Mouse (Mus musculus) cerebellum, postnatal 25 days (tissue): ENCODE data around the gene Asrgl1.
"Not testable (repeated sequence)": the region's sequence is repeated elsewhere in the genome, so short reads cannot be mapped to it uniquely, and the experiment has no call there.

Experiments used
- DNase-seq, 2 experiments: peaks; one replicate each; pipeline ENCODE4 v3.0.0; 2021; ENCODE audit warnings: mixed read lengths in 2 of 2

Gene Asrgl1

GRCm38 (mm10) chr19:9103986-9104385 is 31.4 kb downstream of the Asrgl1 start:
- no peak for DNase-seq

- no peak for DNase-seq
Observed at GRCm38 (mm10) chr19:9101062-9101457, 34.4 kb downstream of the Asrgl1 start.

DNA sequence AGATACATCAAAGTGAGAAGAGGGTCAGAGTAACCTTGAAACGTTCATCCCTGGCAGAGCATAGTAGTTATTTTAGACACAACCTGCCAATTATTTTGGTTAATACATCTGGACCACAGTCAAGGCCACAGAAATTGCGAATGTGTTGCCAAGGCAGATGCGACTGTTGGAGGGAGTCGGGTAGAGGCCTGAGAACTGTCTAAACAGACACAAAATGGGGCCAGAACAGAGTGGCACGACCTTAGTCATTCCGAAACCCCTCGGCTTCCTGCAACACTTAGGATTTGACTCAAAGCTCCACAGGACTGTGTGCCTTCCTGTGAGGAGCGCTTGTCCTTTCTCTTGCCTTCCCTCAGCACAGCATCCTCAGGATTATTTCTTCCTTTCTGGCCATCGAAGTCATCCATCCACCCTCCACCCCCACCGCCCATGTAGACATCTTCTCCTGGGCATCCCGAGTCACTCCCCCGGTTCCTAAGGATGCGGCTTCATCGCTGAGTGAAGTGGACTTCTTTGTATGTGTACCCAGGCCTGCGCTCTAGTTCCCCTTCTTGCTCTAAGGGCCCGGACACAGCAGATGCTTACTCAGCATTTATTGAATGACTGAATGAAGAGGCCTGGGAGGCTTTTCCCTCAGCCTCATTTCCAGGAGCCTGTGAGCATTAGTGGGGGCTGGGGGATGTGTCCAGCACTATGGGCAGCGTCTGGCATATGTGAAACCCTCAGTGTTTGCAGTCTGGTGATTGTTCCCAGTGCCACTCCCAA is 35.0 kb downstream of the Asrgl1 start:
- no peak for DNase-seq

DNA sequence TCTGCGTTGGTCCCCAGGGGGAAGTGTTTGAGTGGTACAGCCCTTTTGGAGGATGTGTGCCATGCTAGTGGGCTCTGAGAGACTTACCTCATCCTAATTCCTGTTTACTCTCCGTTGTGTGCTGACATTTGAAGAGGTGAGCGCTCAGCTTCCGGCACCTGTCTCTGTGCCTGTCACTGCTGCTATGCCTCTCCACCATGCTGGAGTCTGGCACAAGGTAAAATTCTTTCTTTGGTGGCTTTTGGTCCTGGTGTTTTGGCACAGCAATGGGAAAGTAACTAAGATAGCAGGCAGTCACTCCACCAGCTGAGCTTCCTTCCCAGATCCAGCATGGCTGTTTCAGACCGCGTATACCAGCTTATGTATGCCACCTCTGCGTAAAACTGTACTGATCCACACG is 35.7 kb downstream of the Asrgl1 start:
- DNase-seq, result no peak

DNA sequence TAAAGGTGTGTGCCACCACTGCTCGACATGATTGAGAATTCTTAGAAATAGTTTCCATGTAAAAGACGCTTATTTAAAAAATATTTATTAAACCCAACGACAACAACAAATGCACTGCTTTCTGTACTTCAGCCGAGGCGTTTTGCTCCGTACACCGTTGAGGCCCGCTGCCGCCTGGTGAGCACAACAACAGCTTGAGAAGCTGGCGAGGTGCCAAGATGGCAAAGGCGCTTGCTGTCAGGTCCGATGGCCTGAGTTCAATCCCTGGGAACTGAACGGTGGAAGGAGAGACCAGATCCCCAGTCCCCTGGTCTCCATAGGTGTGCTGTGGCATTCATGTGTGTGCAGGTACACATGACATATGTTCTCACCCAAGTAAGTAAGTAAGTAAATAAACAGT is 38.0 kb downstream of the Asrgl1 start:
- DNase-seq, result peak; percentile 44 to 65

- no peak for DNase-seq
Observed at GRCm38 (mm10) chr19:9095111-9095510, 40.3 kb downstream of the Asrgl1 start.

DNA sequence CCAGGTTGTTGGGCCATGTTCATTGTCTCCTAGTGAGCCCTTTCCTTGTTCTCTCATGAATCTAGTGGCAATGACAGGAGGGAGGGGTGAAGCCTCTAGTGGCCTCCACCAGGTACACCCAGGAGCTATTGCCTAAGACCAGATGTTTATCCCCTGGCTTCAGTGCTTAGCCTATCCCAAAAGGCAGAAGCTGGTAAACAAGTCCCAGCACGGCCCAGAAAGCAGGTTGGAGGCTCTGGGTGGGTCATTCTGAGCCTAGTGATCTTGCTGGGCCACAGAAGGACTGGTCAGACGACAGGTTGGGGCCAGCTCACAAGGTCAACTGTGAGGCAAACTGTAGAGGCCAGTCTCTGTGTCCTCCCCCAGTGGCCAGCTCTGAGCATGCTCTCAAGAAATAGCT is 44.7 kb downstream of the Asrgl1 start:
- no peak for DNase-seq

GRCm38 (mm10) chr19:9090191-9090590 is 45.2 kb downstream of the Asrgl1 start:
- no peak for DNase-seq

GRCm38 (mm10) chr19:9087821-9088220 is 47.6 kb downstream of the Asrgl1 start, which contains the start of gene Scgb1a1:
Scgb1a1 (minus strand) TSS chr19:9087958.
- DNase-seq, result no peak

GRCm38 (mm10) chr19:9083892-9084291 is 51.5 kb downstream of the Asrgl1 start:
- not testable (repeated sequence) for DNase-seq

DNA sequence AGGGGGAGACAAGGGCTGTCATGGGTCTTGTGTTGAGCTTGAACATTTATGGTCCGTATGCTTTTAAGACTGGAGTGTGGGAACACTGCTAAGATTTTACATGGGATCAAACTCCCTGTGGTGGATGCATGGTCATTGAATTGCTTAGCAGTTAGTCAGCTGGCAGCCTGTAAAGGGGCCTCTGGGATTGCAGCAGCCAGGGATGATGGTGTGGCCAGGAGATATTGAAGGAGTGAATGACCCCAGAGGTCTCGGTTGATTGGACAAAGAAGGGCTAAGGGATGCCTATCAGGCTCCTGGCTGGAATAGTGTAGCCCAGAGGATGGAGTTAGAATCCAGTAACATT is 52.5 kb downstream of the Asrgl1 start:
- DNase-seq, result no peak

DNA sequence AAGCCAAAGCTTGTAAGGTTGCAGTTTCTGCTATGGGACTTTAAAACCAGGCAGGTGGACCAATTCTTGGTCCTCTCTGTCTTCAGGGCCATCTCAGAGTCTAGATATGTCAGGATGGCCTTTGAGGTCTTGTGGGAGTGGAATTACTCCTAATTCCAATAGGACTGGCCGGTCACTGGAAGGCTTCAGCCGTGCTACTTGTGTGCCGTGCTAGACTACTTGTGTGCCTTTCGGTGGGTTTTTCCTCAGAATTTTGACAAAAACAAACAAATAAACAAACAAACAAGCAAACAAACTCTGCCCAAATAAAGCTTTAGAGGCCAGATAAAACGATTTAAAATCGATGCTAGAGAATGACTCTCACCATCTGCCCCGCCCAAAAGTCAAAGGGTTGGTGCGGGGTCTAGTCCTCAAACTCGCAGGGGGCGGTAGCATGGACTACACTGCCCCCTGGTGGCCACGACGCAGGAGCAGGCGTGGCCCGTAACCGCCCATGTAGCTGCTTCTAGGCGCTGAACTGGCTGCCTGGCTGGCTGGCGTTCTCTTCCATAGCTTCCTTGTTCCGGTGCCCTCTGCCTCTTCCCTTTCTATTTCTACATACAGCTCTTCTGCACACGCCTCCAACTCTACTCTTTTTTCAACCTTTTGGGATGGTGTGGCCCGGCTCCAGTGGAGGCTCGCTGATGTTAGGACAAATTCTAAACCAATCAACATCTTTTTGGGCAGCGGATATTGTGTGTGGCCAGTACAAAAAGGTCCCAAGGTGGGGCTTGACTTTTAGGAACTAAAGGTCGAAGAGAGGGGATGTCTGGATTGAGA is 53.0 kb downstream of the Asrgl1 start:
- peak; percentile 83 to 89 for DNase-seq

GRCm38 (mm10) chr19:9081311-9082190 is 53.9 kb downstream of the Asrgl1 start:
- DNase-seq, result no peak

DNA sequence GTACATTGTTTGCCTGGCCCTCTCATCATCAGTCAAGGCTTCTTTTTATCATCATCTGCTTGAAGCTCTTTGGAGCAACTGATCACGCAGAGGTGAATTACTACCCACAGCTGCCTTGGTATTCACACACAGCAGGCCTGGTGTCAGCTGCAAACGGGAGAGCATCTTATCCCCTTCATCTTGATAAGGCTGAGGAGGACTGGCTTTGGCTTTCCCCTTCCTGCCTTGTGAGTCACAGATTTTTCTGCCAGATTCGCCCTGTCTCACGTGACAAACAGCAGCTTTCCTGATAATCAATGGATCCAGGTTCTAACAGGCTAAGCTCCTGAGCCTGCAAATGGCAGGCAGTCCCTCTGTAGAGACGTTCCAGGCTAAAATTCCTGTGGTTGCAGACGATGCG is 55.5 kb downstream of the Asrgl1 start:
- no peak for DNase-seq

- no peak for DNase-seq
Observed at GRCm38 (mm10) chr19:9076982-9077660, 58.3 kb downstream of the Asrgl1 start.

- DNase-seq, result no peak
Observed at GRCm38 (mm10) chr19:9076035-9076434, 59.4 kb downstream of the Asrgl1 start.

DNA sequence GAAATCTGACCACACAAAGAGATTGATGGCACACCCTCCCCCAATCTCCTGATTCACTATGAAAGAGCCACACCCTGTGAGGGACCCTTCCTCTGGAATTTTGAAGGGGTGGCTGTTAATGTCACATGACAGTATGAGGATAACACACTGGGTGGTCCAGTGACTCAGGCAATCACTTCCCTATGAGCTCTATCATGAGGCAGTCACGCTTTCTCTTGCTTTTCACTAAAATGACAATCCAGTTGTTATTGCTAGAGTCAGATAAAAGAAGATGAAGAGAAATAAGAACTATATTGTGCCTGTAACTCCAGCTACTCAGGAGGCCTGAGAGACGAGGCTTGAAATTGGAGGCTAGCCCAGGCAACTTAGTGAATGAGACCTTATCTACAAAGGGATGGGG is 59.9 kb downstream of the Asrgl1 start:
- no peak for DNase-seq

DNA sequence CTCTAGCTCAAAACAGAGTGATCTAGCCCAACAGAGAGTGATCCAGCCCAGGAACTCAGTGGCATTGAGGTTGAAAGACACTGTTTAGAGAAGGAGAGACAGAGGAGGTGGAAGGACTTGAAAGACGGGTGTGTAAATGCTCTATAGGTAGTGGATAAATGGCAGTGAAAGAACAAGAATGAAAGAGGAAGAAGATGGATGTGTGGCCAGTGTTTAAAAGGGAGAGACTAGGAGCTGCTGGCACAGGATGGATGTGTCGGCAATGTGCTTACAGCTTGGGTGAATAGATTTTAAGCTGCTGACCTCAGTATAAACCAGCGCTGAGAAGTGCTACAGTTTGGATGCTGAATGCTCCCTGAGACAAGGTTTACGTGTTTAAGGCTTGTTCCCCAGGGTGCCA is 61.0 kb downstream of the Asrgl1 start:
- no peak for DNase-seq

- no peak for DNase-seq
Observed at GRCm38 (mm10) chr19:9073776-9074411, 61.5 kb downstream of the Asrgl1 start.

DNA sequence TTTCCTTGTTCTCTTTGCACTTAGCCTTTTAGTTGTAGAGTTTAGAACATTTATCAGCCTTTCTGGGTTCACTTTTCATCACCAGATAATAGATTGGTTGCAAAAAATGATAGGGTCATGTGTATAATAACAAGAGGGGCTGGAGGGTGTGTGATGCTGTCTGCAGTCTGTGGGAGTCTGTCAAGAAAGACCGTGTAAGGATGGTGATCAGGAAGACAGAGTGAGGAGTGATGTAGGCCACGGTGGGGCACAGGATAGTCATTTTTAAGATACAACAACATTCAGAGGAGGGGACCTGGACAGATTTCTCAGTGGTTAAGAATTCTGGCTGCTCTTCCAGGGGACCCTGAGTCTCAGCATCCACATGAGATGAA is 63.3 kb downstream of the Asrgl1 start:
- no peak for DNase-seq

DNA sequence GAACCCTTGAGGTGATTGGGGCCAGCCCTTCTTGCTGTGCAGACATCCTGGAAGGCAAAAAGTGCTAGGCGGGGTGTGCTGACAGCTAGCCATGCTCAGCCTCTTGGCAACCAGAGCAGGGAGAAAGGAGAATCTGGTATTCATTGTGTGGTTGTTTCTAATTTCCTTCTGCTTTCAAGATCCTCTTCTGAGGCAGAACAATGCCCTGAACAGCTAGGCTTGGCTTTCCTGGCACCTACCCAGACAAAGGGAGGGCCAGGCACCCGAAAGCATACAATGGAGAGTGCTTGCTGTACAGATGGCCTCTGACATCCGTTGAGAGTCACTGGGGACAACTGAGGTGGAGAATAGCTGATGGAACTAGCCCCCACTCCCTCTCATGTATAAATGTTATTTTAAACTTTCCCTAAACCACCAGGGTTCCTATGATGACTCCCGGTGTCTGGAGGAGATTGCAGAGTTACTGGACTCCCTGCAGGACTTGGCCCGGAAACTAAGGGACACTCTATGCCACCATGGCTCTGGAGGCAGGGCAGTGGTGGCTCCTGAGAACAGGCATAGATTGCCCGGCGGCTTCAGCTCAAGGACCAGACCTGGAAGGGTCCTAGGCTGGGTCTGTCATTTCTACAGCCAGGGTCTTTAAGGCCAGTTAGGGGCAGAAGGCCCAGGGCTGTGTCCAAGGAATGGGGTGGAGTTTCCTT is 63.8 kb downstream of the Asrgl1 start:
- DNase-seq, result peak; percentile 46 to 67

DNA sequence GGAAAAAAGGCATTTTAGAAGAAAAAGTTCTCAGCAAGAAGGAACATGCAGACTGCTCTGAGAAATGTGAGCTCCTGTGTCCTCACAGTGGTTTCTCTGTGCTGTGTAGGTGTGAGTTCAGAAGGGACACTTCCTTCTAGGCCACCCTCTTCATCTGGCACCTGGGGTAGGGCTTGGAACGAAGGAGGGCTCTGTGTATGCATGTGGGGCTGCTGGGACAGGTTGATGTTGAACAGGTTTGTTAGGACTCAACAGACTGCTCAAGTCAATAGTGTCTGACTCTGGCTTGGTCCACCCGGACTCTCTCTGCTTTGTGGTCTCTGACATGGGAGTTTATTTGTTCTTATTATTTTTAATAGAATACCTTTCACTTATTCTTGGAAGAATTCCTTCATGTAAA is 65.1 kb downstream of the Asrgl1 start:
- DNase-seq, result no peak
